Mouse (Mus musculus): ENCODE results near the gene Arhgap24.

DNA sequence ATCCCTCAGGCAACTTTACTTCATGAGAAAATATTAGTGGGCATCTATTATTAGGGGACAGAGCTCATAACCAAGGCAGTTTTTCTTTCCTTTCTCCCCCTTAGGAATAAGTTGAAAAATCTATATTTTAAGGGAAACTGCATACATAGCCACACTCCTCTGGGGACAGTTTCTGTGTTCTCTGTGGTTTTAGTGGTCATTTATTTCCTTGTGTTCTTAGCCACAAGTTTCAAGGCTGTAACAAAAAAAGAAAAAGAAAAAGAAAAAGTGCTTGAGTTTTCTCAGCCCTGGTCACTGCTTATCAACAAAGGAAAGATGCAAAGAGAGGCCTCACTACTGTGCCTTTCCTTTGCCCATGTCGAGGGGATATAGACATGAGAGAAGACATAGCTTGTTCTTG is 71.3 kb downstream of the Arhgap24 start:
- TF ChIP-seq CTCF (IDR thresholded peaks at IDR 0.05; ENCODE audit: low read depth, low read length) (no peak), POLR2A (IDR thresholded peaks at IDR 0.05; ENCODE audit: extremely low read depth, insufficient read depth, low read length) (no peak)
